Mouse (Mus musculus): Measurements from ENCODE around the gene Rnf144a.

GRCm38 (mm10) chr12:26333678-26334077 lies 81.4 kb downstream of the Rnf144a start:
- TF ChIP-seq CTCF (conservative IDR thresholded peaks at IDR 0.05; ENCODE audit: low read length) (no peak), POU5F1 (IDR thresholded peaks at IDR 0.05; ENCODE audit: borderline replicate concordance, low read length) (no peak), NANOG (IDR thresholded peaks at IDR 0.05; ENCODE audit: borderline replicate concordance, low read length) (no peak)
